Comparison of ENCODE assay signal across 15 mouse cellular contexts in the genomic region with DNA sequence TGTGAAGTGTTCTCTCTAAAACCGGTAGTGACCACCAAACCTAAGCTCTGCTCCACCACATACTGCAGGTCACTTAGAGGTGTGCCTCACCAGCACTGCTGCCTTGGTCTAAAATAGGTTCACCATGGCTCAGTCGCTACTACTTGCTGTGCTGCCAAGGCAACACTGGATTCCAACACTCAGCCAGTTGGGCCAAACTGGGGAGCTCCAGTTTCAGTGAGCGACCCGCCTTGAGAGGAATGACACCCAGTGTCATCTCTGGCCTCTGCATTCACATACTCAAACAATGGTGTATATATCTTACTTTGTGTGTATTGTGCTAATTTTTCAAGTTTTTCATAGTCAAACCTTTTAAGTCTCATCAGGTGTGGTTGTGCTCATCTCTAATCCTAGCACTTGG. TPM values are rescaled to one million over a fixed set of nuclear protein-coding genes. Genes with fewer than 3 reads are reported as not detected.
A peak's percentile ranks its signal among the peaks of the same experiment; 100 is the strongest.
DNase-seq lines count a peak whose midpoint lies in the region; TF ChIP-seq lines count a peak whose summit lies in the region.
"Had no signal": no experiment of that assay in that cellular context is flagged by ENCODE, and none has a peak within 500 bp of the region (broad histone marks: within the 10 kb centered on the region; RNA-seq: fewer than 3 reads in every experiment).

No protein-coding gene starts in this region.

- peak overlapping the region; percentile 65 for H3K27ac ChIP-seq in gastrocnemius, adult 2 months
- H3K27ac ChIP-seq: embryonic facial prominence, embryonic 12.5 days; forebrain, embryonic 15.5 days had no signal

- TF ChIP-seq CTCF in gastrocnemius, adult 2 months (IDR thresholded peaks at IDR 0.05) = peak; percentile 52

- no peak overlapping the region for H3K4me3 ChIP-seq in gastrocnemius, adult 2 months
- H3K4me3 ChIP-seq: embryonic facial prominence, embryonic 12.5 days; forebrain, embryonic 15.5 days; heart, embryonic 12.5 days had no signal

- intact Hi-C loops in gastrocnemius, adult 2 months (cut with DNase I) = loop anchor here (5.0 kb wide), 1 partner anchor 61 kb away; the partner anchor contains the start of gene Ubtd2
- intact Hi-C loops in gastrocnemius, postnatal 36 days (cut with DNase I) = loop anchor here (5.0 kb wide), 1 partner anchor 66 kb away; no protein-coding TSS in a partner anchor

- peak; percentile 85 for DNase-seq in gastrocnemius, adult 18-20 months (ENCODE audit: low spot score)
- no peak for DNase-seq in gastrocnemius, postnatal 4 days (ENCODE audit: low spot score in 2 of 2)
- peak; percentile 86 for DNase-seq in gastrocnemius, adult 2 months
- peak; percentile 57 to 68 for DNase-seq in gastrocnemius, adult 8-10 months (ENCODE audit: low spot score in 2 of 2)
- DNase-seq in gastrocnemius, postnatal 36 days = peak; percentile 51 to 63
- no peak for DNase-seq in adrenal gland, postnatal 4 days (ENCODE audit: low spot score in 2 of 2)
- DNase-seq in spleen, postnatal 4 days (ENCODE audit: low spot score in 2 of 2) = no peak
- DNase-seq: adrenal gland, adult 2 months; adrenal gland, postnatal 25 days; cerebellum, adult 9-11 months; kidney, adult 18-20 months had no signal

RNA-seq across cellular contexts. Expression of gene Efcab9, which starts 13.1 kb away (rescaled TPM):
- 1 to 10 TPM; 1.8 to 2.6 TPM for total RNA-seq in gastrocnemius, adult 18-20 months (2021)
- total RNA-seq in gastrocnemius, postnatal 4 days (2021) = under 1 TPM; 0.60 to 0.76 TPM
- 1 to 10 TPM; 1.0 to 2.0 TPM for total RNA-seq in gastrocnemius, adult 2 months (2021)
- 1 to 10 TPM in 3 of 4 experiments, under 1 TPM in 1; 0.74 to 1.7 (median 1.3) TPM for total RNA-seq in gastrocnemius, adult 8-10 months (2022)
- 1 to 10 TPM in 1 of 2 experiments, under 1 TPM in 1; 0.84 to 1.2 TPM for total RNA-seq in gastrocnemius, postnatal 36 days (2021)
- 1 to 10 TPM in 1 of 2 experiments, under 1 TPM in 1; 0.42 to 1.6 TPM for total RNA-seq in adrenal gland, postnatal 4 days (2021)
- total RNA-seq: heart, adult 8-10 months had no signal

RNA-seq across cellular contexts. Expression of gene Stk10, which starts 14.3 kb away (rescaled TPM):
- 1 to 10 TPM; 2.2 to 4.4 TPM for total RNA-seq in gastrocnemius, adult 18-20 months (2021)
- 10 to 100 TPM in 1 of 2 experiments, 1 to 10 TPM in 1; 9.8 to 10.3 TPM for total RNA-seq in gastrocnemius, postnatal 4 days (2021)
- 1 to 10 TPM; 1.9 to 3.8 TPM for total RNA-seq in gastrocnemius, adult 2 months (2021)
- total RNA-seq in gastrocnemius, adult 8-10 months (2022) = 1 to 10 TPM; 1.2 to 2.4 (median 1.9) TPM
- total RNA-seq in gastrocnemius, postnatal 36 days (2021) = 1 to 10 TPM; 2.0 to 2.5 TPM
- total RNA-seq in adrenal gland, postnatal 4 days (2021) = 10 to 100 TPM in 1 of 2 experiments, 1 to 10 TPM in 1; 9.0 to 11.5 TPM

Comparison
In these comparisons a context has a peak if more than half of its experiments do, and no peak if none do; other contexts are left out.
1. DNase-seq: peak in gastrocnemius, adult 18-20 months (single experiment), gastrocnemius, adult 2 months (single experiment), gastrocnemius, adult 8-10 months (2 of 2) and gastrocnemius, postnatal 36 days (2 of 2); none in gastrocnemius, postnatal 4 days (0 of 2), adrenal gland, postnatal 4 days (0 of 2) and spleen, postnatal 4 days (0 of 2).